ENCODE assay signal across 11 mouse cellular contexts in the genomic region with DNA sequence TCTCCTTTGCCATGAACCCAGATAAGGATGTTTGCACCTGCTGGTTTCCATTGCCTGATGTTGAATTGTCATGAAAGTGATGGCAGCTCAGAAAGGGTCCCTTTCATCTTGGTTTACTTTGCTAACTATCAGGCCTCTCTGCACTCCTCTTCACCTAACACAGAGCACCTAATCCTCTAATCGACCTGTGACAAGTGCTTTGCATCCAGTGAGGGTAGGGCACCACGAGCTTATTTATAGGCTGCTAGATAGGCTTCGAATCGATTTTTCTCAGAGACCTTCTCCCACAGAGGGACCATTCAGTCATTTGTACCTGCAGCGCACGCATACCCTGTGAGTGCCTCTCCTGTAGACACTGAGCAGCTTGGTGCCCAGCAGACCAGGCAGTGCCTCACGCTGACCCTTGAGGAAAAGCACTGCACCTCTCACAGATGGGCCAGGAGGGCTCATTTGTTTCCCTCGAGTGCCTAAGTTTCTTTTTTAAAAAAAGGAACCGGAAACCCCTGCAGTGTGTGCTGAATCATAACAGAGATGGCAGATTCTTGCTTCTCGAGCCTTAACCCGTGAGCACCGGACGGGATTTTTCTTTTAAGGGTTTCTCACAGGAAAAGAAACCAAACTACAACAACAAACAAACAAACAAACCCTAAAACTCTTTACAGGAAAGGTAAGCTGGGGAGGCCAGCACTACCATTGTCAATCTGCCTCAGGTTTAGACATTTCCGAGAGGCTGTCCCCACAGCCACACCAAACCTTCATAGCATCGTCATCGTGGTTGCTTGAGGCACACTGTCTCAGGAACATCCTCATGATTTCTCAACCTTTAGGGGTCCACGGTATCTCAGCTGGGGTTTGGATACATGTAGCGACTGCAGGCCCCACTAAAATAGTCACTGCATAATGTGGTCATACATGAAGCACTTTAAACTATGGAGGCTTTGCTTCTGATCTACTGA.
A peak's percentile ranks its signal among the peaks of the same experiment; 100 is the strongest.
DNase-seq lines count a peak whose midpoint lies in the region; ATAC-seq and TF ChIP-seq lines count a peak whose summit lies in the region.
"Had no signal": no experiment of that assay in that cellular context is flagged by ENCODE, and none has a peak within 500 bp of the region (broad histone marks: within the 10 kb centered on the region; RNA-seq: fewer than 3 reads in every experiment).

No protein-coding gene starts in this region.

- peak; percentile 77; the same call in 1 of the 2 replicates for TF ChIP-seq EP300 in CH12.LX (IDR thresholded peaks at IDR 0.05; ENCODE audit: low read length)

- no peaks in the 10 kb centered on the region for H3K9me3 ChIP-seq in kidney, embryonic 16.5 days (ENCODE audit: low read length)
- H3K9me3 ChIP-seq in CH12.LX (replicated peaks; ENCODE audit: low read length), result no peaks in the 10 kb centered on the region
- H3K9me3 ChIP-seq in intestine, embryonic 16.5 days (ENCODE audit: control insufficient read depth, low read length), result no peaks in the 10 kb centered on the region
- H3K9me3 ChIP-seq: limb, embryonic 12.5 days had no signal

- ATAC-seq in kidney, embryonic 16.5 days (ENCODE audit: low FRiP score, low TSS enrichment), result no peak
- peak; percentile 40; the same call in 1 of the 2 replicates for ATAC-seq in intestine, embryonic 16.5 days

- no peaks in the 10 kb centered on the region for H3K79me2 ChIP-seq in CH12.LX (replicated peaks; ENCODE audit: control insufficient read depth, extremely low read depth, insufficient read depth, poor library complexity, severe bottlenecking)

- in situ Hi-C loops in CH12.LX (cut with MboI; ENCODE audit: low pct_ligation_motif_present, low pct_unique_long_range_greater_than_20kb, low sequenced_read_pairs), result no loop called here

- peak; percentile 58 for TF ChIP-seq POLR2A in CH12.LX (IDR thresholded peaks at IDR 0.05; ENCODE audit: low read depth, low read length)
- no peak for TF ChIP-seq POLR2A in spleen, adult 2 months (IDR thresholded peaks at IDR 0.05; ENCODE audit: low read depth, low read length)

- TF ChIP-seq CTCF in CH12.LX (conservative IDR thresholded peaks at IDR 0.05 in 1 of 2, IDR thresholded peaks at IDR 0.05 in 1 of 2; ENCODE audit: low read depth in 2 of 2, low read length in 2 of 2), result no peak
- no peak for TF ChIP-seq CTCF in spleen, adult 2 months (IDR thresholded peaks at IDR 0.05; ENCODE audit: extremely low read depth, insufficient read depth, insufficient read length, insufficient replicate concordance)

- H3K27ac ChIP-seq in kidney, embryonic 16.5 days (ENCODE audit: low read length), result 0 out of 2 replicates have a peak overlapping the region, but pooled peaks have one; percentile 30
- peak overlapping the region; percentile 86 for H3K27ac ChIP-seq in CH12.LX (ENCODE audit: insufficient read depth, low read depth)
- no peak overlapping the region for H3K27ac ChIP-seq in intestine, embryonic 16.5 days (ENCODE audit: low read length)
- peak overlapping the region; percentile 68 for H3K27ac ChIP-seq in spleen, adult 2 months (ENCODE audit: insufficient read depth, low read length)
- H3K27ac ChIP-seq: limb, embryonic 12.5 days had no signal

- no peak for TF ChIP-seq RAD21 in CH12.LX (IDR thresholded peaks at IDR 0.05; ENCODE audit: low read depth, low read length)

- no peak overlapping the region for H3K4me3 ChIP-seq in kidney, embryonic 16.5 days (ENCODE audit: low read length)
- H3K4me3 ChIP-seq in CH12.LX (replicated peaks in 1 of 3; ENCODE audit: low read depth in 2 of 3, low read length in 2 of 3, poor library complexity in 1 of 3), result peak overlapping the region; percentile 26 to 51 (median 47)
- no peak overlapping the region for H3K4me3 ChIP-seq in intestine, embryonic 16.5 days (ENCODE audit: low read length)
- H3K4me3 ChIP-seq in spleen, adult 2 months (ENCODE audit: extremely low read depth, insufficient read depth, insufficient read length), result peak overlapping the region; percentile 51; the same call in 1 of the 2 replicates
- H3K4me3 ChIP-seq: limb, embryonic 12.5 days had no signal

- H3K36me3 ChIP-seq in kidney, embryonic 16.5 days (ENCODE audit: insufficient read depth, low read length), result no peaks in the 10 kb centered on the region
- H3K36me3 ChIP-seq in CH12.LX (replicated peaks in 1 of 2; ENCODE audit: control insufficient read depth in 1 of 2, insufficient read depth in 1 of 2, low read length in 1 of 2), result no peaks in the 10 kb centered on the region
- H3K36me3 ChIP-seq in intestine, embryonic 16.5 days (ENCODE audit: control insufficient read depth, insufficient read depth, low read length), result no peaks in the 10 kb centered on the region
- no peaks in the 10 kb centered on the region for H3K36me3 ChIP-seq in spleen, adult 2 months (ENCODE audit: control insufficient read depth, insufficient read depth, low read length)

- H3K9ac ChIP-seq in kidney, embryonic 16.5 days (replicated peaks; ENCODE audit: low read length), result no peak overlapping the region
- H3K9ac ChIP-seq in CH12.LX (ENCODE audit: insufficient read depth, low read depth), result peak overlapping the region; percentile 52
- no peak overlapping the region for H3K9ac ChIP-seq in intestine, embryonic 16.5 days (ENCODE audit: low read depth, low read length)
- H3K9ac ChIP-seq: limb, embryonic 12.5 days had no signal

- WGBS in kidney, embryonic 16.5 days, result 69% methylated on average over 18 of the region's 18 CpGs
- whole genome bisulfite sequencing in intestine, embryonic 16.5 days, result 52% methylated on average over 18 of the region's 18 CpGs
- 11% methylated on average over 18 of the region's 18 CpGs for WGBS in spleen, adult 2 months

- H3K4me2 ChIP-seq in kidney, embryonic 16.5 days (replicated peaks; ENCODE audit: low read depth, low read length), result no peak overlapping the region
- peak overlapping the region; percentile 85 for H3K4me2 ChIP-seq in CH12.LX (ENCODE audit: insufficient read depth, low read depth, poor library complexity, severe bottlenecking)
- no peak overlapping the region for H3K4me2 ChIP-seq in intestine, embryonic 16.5 days (ENCODE audit: low read depth, low read length)
- H3K4me2 ChIP-seq: limb, embryonic 12.5 days had no signal

- no peaks in the 10 kb centered on the region for H3K27me3 ChIP-seq in kidney, embryonic 16.5 days (ENCODE audit: insufficient read depth, low read length)
- H3K27me3 ChIP-seq in CH12.LX (replicated peaks), result no peaks in the 10 kb centered on the region
- H3K27me3 ChIP-seq in intestine, embryonic 16.5 days (replicated peaks; ENCODE audit: control insufficient read depth, insufficient read depth, low read length), result no peaks in the 10 kb centered on the region
- no peaks in the 10 kb centered on the region for H3K27me3 ChIP-seq in spleen, adult 2 months (ENCODE audit: control insufficient read depth, insufficient read depth, low read length)
- H3K27me3 ChIP-seq: limb, embryonic 12.5 days had no signal

- dilution Hi-C loops in CH12.LX (cut with MboI; ENCODE audit: extremely low pct_ligation_motif_present, extremely low pct_unique_long_range_greater_than_20kb, low sequenced_read_pairs), result no loop called here

- 0 out of 2 replicates have a peak, but pooled peaks cover 5% of the 10 kb centered on the region for H3K4me1 ChIP-seq in kidney, embryonic 16.5 days (ENCODE audit: insufficient read depth, low read length)
- H3K4me1 ChIP-seq in CH12.LX (ENCODE audit: control insufficient read depth in 1 of 2, insufficient read depth in 2 of 2), result peaks cover 28 to 63% of the 10 kb centered on the region in 2 experiments
- 0 out of 2 replicates have a peak, but pooled peaks cover 2% of the 10 kb centered on the region for H3K4me1 ChIP-seq in intestine, embryonic 16.5 days (ENCODE audit: control insufficient read depth, insufficient read depth, low read length)
- peaks cover 19% of the 10 kb centered on the region; the same call in 1 of the 2 replicates for H3K4me1 ChIP-seq in spleen, adult 2 months (ENCODE audit: control insufficient read depth, insufficient read depth, insufficient read length)
- H3K4me1 ChIP-seq: limb, embryonic 12.5 days had no signal

- DNase-seq in kidney, adult 8-10 months, result no peak
- DNase-seq in CH12.LX (ENCODE audit: extremely low read depth) (peak; percentile 70), MN1 (ENCODE audit: low spot score) (no peak)
- DNase-seq in spleen, adult 2 months (ENCODE audit: low read depth in 1 of 2, low spot score in 2 of 2), result peak in 1 of 2 experiments; percentile 30
- no peak for DNase-seq in cerebellum, adult 8-10 months
- no peak for DNase-seq in ovary, postnatal 14 days (ENCODE audit: low spot score)
- DNase-seq: gastrocnemius, postnatal 14 days; kidney, postnatal 36 days had no signal

TF ChIP-seq in CH12.LX, 34 proteins besides CTCF, POLR2A, EP300 and RAD21:
- TF ChIP-seq MAX (IDR thresholded peaks at IDR 0.05; ENCODE audit: low read length) (no peak), JUN (IDR thresholded peaks at IDR 0.05; ENCODE audit: insufficient read depth, low read depth, low read length) (0 out of 2 replicates have a peak, but pooled peaks have one; percentile 26), IRF4 (IDR thresholded peaks at IDR 0.05; ENCODE audit: low read depth, low read length) (peak; percentile 83), ZKSCAN1 (IDR thresholded peaks at IDR 0.05; ENCODE audit: borderline replicate concordance, low read depth, low read length) (no peak), USF2 (conservative IDR thresholded peaks at IDR 0.05; ENCODE audit: low read depth, low read length) (no peak), CHD2 (IDR thresholded peaks at IDR 0.05; ENCODE audit: low read length) (no peak), BHLHE40 (IDR thresholded peaks at IDR 0.05; ENCODE audit: low read depth, low read length) (peak; percentile 90), JUND (conservative IDR thresholded peaks at IDR 0.05; ENCODE audit: low read depth, low read length) (no peak), TCF12 (IDR thresholded peaks at IDR 0.05; ENCODE audit: low read depth, low read length) (peak; percentile 78), E2F4 (IDR thresholded peaks at IDR 0.05; ENCODE audit: insufficient replicate concordance, low read depth, low read length) (no peak), ZNF384 (IDR thresholded peaks at IDR 0.05; ENCODE audit: low read depth, low read length) (peak; percentile 21; the same call in 1 of the 2 replicates), PAX5 (IDR thresholded peaks at IDR 0.05; ENCODE audit: low read length) (no peak), MEF2A (IDR thresholded peaks at IDR 0.05; ENCODE audit: borderline replicate concordance, low read depth, low read length) (no peak), ETS1 (conservative IDR thresholded peaks at IDR 0.05; ENCODE audit: low read depth, low read length) (peak; percentile 74), NRF1 (IDR thresholded peaks at IDR 0.05; ENCODE audit: low read depth, low read length) (no peak), SIN3A (IDR thresholded peaks at IDR 0.05; ENCODE audit: low read length) (peak; percentile 69), ELF1 (IDR thresholded peaks at IDR 0.05; ENCODE audit: low read depth, low read length) (peak; percentile 58), TBP (conservative IDR thresholded peaks at IDR 0.05; ENCODE audit: low read depth, low read length) (0 out of 2 replicates have a peak, but pooled peaks have one; percentile 60), GABPA (IDR thresholded peaks at IDR 0.05; ENCODE audit: insufficient replicate concordance, low read depth, low read length) (no peak), MAZ (IDR thresholded peaks at IDR 0.05; ENCODE audit: low read depth, low read length) (no peak)

Comparison
In these comparisons a context has a peak if more than half of its experiments do, and no peak if none do; other contexts are left out.
1. H3K4me3 ChIP-seq: peak in CH12.LX (3 of 3) and spleen, adult 2 months (single experiment); none in kidney, embryonic 16.5 days (single experiment) and intestine, embryonic 16.5 days (single experiment).